In genomic region chr5:133585181-133585580, GRCm38 (mm10) we compare ENCODE assay signal across 9 mouse cellular contexts.
DNase-seq lines count a peak whose midpoint lies in the region; ATAC-seq and TF ChIP-seq lines count a peak whose summit lies in the region.
"Had no signal": no experiment of that assay in that cellular context is flagged by ENCODE, and none has a peak within 500 bp of the region (broad histone marks: within the 10 kb centered on the region; RNA-seq: fewer than 3 reads in every experiment).

No protein-coding gene starts in this region.

- no peaks in the 10 kb centered on the region for H3K27me3 ChIP-seq in forebrain, postnatal 0 days (ENCODE audit: insufficient read depth, low read length)
- no peaks in the 10 kb centered on the region for H3K27me3 ChIP-seq in forebrain, embryonic 13.5 days

- no peak overlapping the region for H3K4me2 ChIP-seq in forebrain, postnatal 0 days (ENCODE audit: low read depth)
- no peak overlapping the region for H3K4me2 ChIP-seq in forebrain, embryonic 13.5 days

- H3K36me3 ChIP-seq in forebrain, postnatal 0 days (ENCODE audit: insufficient read depth): no peaks in the 10 kb centered on the region
- H3K36me3 ChIP-seq in forebrain, embryonic 13.5 days (ENCODE audit: poor library complexity, severe bottlenecking): no peaks in the 10 kb centered on the region

- H3K27ac ChIP-seq in forebrain, postnatal 0 days (ENCODE audit: low read depth, low read length): no peak overlapping the region
- H3K27ac ChIP-seq in forebrain, embryonic 13.5 days: no peak overlapping the region
- H3K27ac ChIP-seq: macrophage had no signal

- H3K9ac ChIP-seq in forebrain, postnatal 0 days: no peak overlapping the region
- H3K9ac ChIP-seq in forebrain, embryonic 13.5 days: no peak overlapping the region

- 39% methylated on average over 3 of the region's 3 CpGs for WGBS in forebrain, postnatal 0 days
- WGBS in forebrain, embryonic 13.5 days: 40% methylated on average over 3 of the region's 3 CpGs

- no peak for ATAC-seq in forebrain, postnatal 0 days
- no peak for ATAC-seq in forebrain, embryonic 13.5 days
- 0 out of 2 replicates have a peak, but pooled peaks have one; percentile 32 for ATAC-seq in common myeloid progenitor, adult 5-6 weeks (replicated peaks; ENCODE audit: low read depth, poor library complexity, severe bottlenecking)

- no peaks in the 10 kb centered on the region for H3K4me1 ChIP-seq in forebrain, postnatal 0 days (ENCODE audit: insufficient read depth)
- H3K4me1 ChIP-seq in forebrain, embryonic 13.5 days: no peaks in the 10 kb centered on the region

- peak; percentile 80 for TF ChIP-seq CTCF in forebrain, postnatal 0 days (IDR thresholded peaks at IDR 0.05; ENCODE audit: low read depth)

- H3K4me3 ChIP-seq in forebrain, postnatal 0 days (ENCODE audit: low read depth, low read length): no peak overlapping the region
- H3K4me3 ChIP-seq in forebrain, embryonic 13.5 days: no peak overlapping the region

- no peaks in the 10 kb centered on the region for H3K9me3 ChIP-seq in forebrain, postnatal 0 days (ENCODE audit: low read length)
- 0 out of 2 replicates have a peak, but pooled peaks cover 4% of the 10 kb centered on the region for H3K9me3 ChIP-seq in forebrain, embryonic 13.5 days (replicated peaks)

- peak; percentile 81 for DNase-seq in forebrain, postnatal 0 days
- peak; percentile 51 for DNase-seq in MN1 (ENCODE audit: low spot score)
- peak; percentile 66 for DNase-seq in heart, postnatal 4 days
- peak; percentile 67 to 78 for DNase-seq in left cerebral cortex, postnatal 14 days (ENCODE audit: low spot score in 2 of 2)
- peak; percentile 83 for DNase-seq in retina, postnatal 1 day
- DNase-seq in spleen, adult 18-20 months: no peak

- intact Hi-C loops in left cerebral cortex, postnatal 14 days (cut with DNase I): loop anchor here (10.0 kb wide), 2 partner anchors 1040 to 1350 kb away; partner anchors contain the start of gene Auts2

Comparison
In these comparisons a context has a peak if more than half of its experiments do, and no peak if none do; other contexts are left out.
1. DNase-seq: peak in forebrain, postnatal 0 days (single experiment), MN1 (single experiment), heart, postnatal 4 days (single experiment), left cerebral cortex, postnatal 14 days (2 of 2) and retina, postnatal 1 day (single experiment); none in spleen, adult 18-20 months (0 of 2).